Mouse (Mus musculus) limb, embryonic 14.5 days (tissue): ENCODE results near the gene Sv2c. TPM values are rescaled to one million over a fixed set of nuclear protein-coding genes. Genes with fewer than 3 reads are reported as not detected.

Source experiments
- ATAC-seq: fragments of 200-750 bp; cut with Nextera tagmentation; 2 replicates; pipeline ENCODE4 v1.8.0; 2017; ENCODE audit warnings: low read depth, moderate number of reproducible peaks, moderate TSS enrichment; ENCODE audit not compliant: low FRiP score
- DNase-seq: peaks from one replicate; pipeline ENCODE4 v3.0.0-alpha.2; 2015; ENCODE audit warnings: low spot score
- H3K27ac ChIP-seq: fragments of 300-500 bp; sonication (generic); replicated peaks from 2 replicates; pipeline ENCODE4 v1.5.1; 2014; ENCODE audit warnings: low read depth, mild to moderate bottlenecking, low read length, moderate library complexity, mixed read lengths
- H3K27me3 ChIP-seq: fragments of 300-500 bp; sonication (generic); 2 replicates; pipeline ENCODE4 v1.6.1; 2014; ENCODE audit warnings: low read length, mixed read lengths; ENCODE audit not compliant: control insufficient read depth, insufficient read depth
- H3K36me3 ChIP-seq: fragments of 300-500 bp; sonication (generic); 2 replicates; pipeline ENCODE4 v1.6.1; 2014; ENCODE audit warnings: mild to moderate bottlenecking, low read length, moderate library complexity, mixed read lengths; ENCODE audit not compliant: control insufficient read depth, insufficient read depth
- H3K4me1 ChIP-seq: fragments of 300-500 bp; sonication (generic); 2 replicates; pipeline ENCODE4 v1.6.1; 2014; ENCODE audit warnings: antibody characterized with exemption, low read length, mixed read lengths; ENCODE audit not compliant: control insufficient read depth, insufficient read depth
- H3K4me2 ChIP-seq: fragments of 300-500 bp; sonication (generic); replicated peaks from 2 replicates; pipeline ENCODE4 v1.6.1; 2014; ENCODE audit warnings: low read depth, mild to moderate bottlenecking, low read length, moderate library complexity; ENCODE audit not compliant: severe bottlenecking
- H3K4me3 ChIP-seq: fragments of 300-500 bp; sonication (generic); replicated peaks from 2 replicates; pipeline ENCODE4 v1.5.1; 2014; ENCODE audit warnings: low read length
- H3K9ac ChIP-seq: fragments of 300-500 bp; sonication (generic); 2 replicates; pipeline ENCODE4 v1.6.1; 2014; ENCODE audit warnings: mild to moderate bottlenecking, low read depth, low read length, moderate library complexity; ENCODE audit not compliant: severe bottlenecking
- H3K9me3 ChIP-seq: fragments of 300-500 bp; sonication (generic); 2 replicates; pipeline ENCODE4 v1.6.1; 2016; ENCODE audit warnings: low read length; ENCODE audit not compliant: control insufficient read depth
- POLR2A ChIP-seq: fragments of 200-500 bp; IDR thresholded peaks from 2 replicates; pipeline ENCODE4 v1.8.0; 2012; ENCODE audit warnings: inconsistent platforms, mild to moderate bottlenecking, moderate library complexity, borderline replicate concordance; ENCODE audit not compliant: insufficient read depth, insufficient read length; ENCODE audit errors: extremely low read depth
- WGBS: fragments of 180-500 bp; shearing (Covaris S2); extraction: QIAGEN DNeasy Blood & Tissue Kit; methylation state at CpG from one replicate; pipeline ENCODE4 v1.1.7; 2014; 5-methylcytosine and 5-hydroxymethylcytosine counted together
- polyA plus RNA-seq, 2 experiments: library from polyadenylated mRNA; depleted of rRNA in 1 of 2; stranded (reverse) in 1 of 2; unstranded in 1 of 2; fragments of >200 nt; fragmentation: Nextera tagmentation in 1 of 2; extraction: Ambion mirVana in 1 of 2; gene quantifications; 2 replicates each; pipeline versions ENCODE4 v1.2.1 to v1.2.3; 2012 to 2014

The Sv2c gene
- 1.3 TPM in 2 replicates for polyA plus RNA-seq (2012; rRNA removed)
- polyA plus RNA-seq (2014; fragmentation: Nextera tagmentation; extraction: Ambion mirVana) = 1.5 and 1.9 TPM in 2 replicates

GRCm38 (mm10) chr13:96132401-96132816 lies at the start of gene Sv2c:
Gene Sv2c, minus strand, starts transcription at chr13:96132577.
- DNase-seq (peak; percentile 56), ATAC-seq (peak; percentile 58)
- H3K27me3 ChIP-seq = peaks cover 72% of the 10 kb centered on the region
- H3K9me3 ChIP-seq = no peaks in the 10 kb centered on the region
- WGBS = under 1% methylated on average over 36 of the region's 44 CpGs
- H3K4me3 ChIP-seq = peak within 1 kb of the TSS; percentile 52
- TF ChIP-seq POLR2A = no peak
- H3K4me2 ChIP-seq = peak within 1 kb of the TSS; percentile 90
- H3K36me3 ChIP-seq = no peaks in the 10 kb centered on the region
- H3K9ac ChIP-seq = peak within 1 kb of the TSS; percentile 43
- H3K27ac ChIP-seq = no peak within 1 kb of the TSS
- peaks cover 17% of the 10 kb centered on the region for H3K4me1 ChIP-seq

- 52% methylated on average over 13 of the region's 13 CpGs for WGBS
- no peak overlapping the region for H3K4me3 ChIP-seq
- no peak overlapping the region for H3K27ac ChIP-seq
- H3K27me3 ChIP-seq = no peaks in the 10 kb centered on the region
- ATAC-seq (no peak), DNase-seq (no peak)
- no peaks in the 10 kb centered on the region for H3K36me3 ChIP-seq
- H3K4me2 ChIP-seq = no peak overlapping the region
- H3K4me1 ChIP-seq = no peaks in the 10 kb centered on the region
- no peaks in the 10 kb centered on the region for H3K9me3 ChIP-seq
- TF ChIP-seq POLR2A = no peak
- no peak overlapping the region for H3K9ac ChIP-seq
Observed at GRCm38 (mm10) chr13:96180671-96181161, 48.3 kb upstream of the Sv2c start.

- no peak overlapping the region for H3K4me2 ChIP-seq
- H3K36me3 ChIP-seq = no peaks in the 10 kb centered on the region
- H3K9ac ChIP-seq = no peak overlapping the region
- no peaks in the 10 kb centered on the region for H3K27me3 ChIP-seq
- H3K27ac ChIP-seq = no peak overlapping the region
- peaks cover 7% of the 10 kb centered on the region for H3K4me1 ChIP-seq
- no peaks in the 10 kb centered on the region for H3K9me3 ChIP-seq
- DNase-seq (peak; percentile 81), ATAC-seq (peak; percentile 79)
- TF ChIP-seq POLR2A = no peak
- 25% methylated on average over 8 of the region's 8 CpGs for WGBS
- H3K4me3 ChIP-seq = no peak overlapping the region
Observed at GRCm38 (mm10) chr13:96175591-96176212, 43.3 kb upstream of the Sv2c start.

- ATAC-seq (no peak), DNase-seq (no peak)
- Histone ChIP-seq H3K27ac (no peak overlapping the region), H3K36me3 (no peaks in the 10 kb centered on the region), H3K27me3 (no peaks in the 10 kb centered on the region), H3K4me3 (no peak overlapping the region), H3K9me3 (no peaks in the 10 kb centered on the region), H3K9ac (no peak overlapping the region), H3K4me2 (no peak overlapping the region), H3K4me1 (peaks cover 11% of the 10 kb centered on the region)
- WGBS = 49% methylated on average over 3 of the region's 3 CpGs
- no peak for TF ChIP-seq POLR2A
Observed at GRCm38 (mm10) chr13:96173686-96174085, 41.3 kb upstream of the Sv2c start.

GRCm38 (mm10) chr13:96172290-96172689 lies 39.9 kb upstream of the Sv2c start:
- no peaks in the 10 kb centered on the region for H3K36me3 ChIP-seq
- H3K27ac ChIP-seq = no peak overlapping the region
- no peak for ATAC-seq
- peaks cover 13% of the 10 kb centered on the region for H3K4me1 ChIP-seq
- WGBS = 92% methylated on average over 3 of the region's 3 CpGs
- H3K4me2 ChIP-seq = no peak overlapping the region
- DNase-seq = no peak
- H3K4me3 ChIP-seq = no peak overlapping the region
- TF ChIP-seq POLR2A = no peak
- no peaks in the 10 kb centered on the region for H3K9me3 ChIP-seq
- no peak overlapping the region for H3K9ac ChIP-seq
- no peaks in the 10 kb centered on the region for H3K27me3 ChIP-seq
